Mouse (Mus musculus) E14TG2a.4 (cell line): ENCODE data around the gene Mapk8ip1.

ENCODE experiments used
- CTCF ChIP-seq: conservative IDR thresholded peaks from 2 replicates; pipeline ENCODE4 v1.5.1; 2014; ENCODE audit warnings: low read length
- NANOG ChIP-seq: IDR thresholded peaks from 2 replicates; pipeline ENCODE4 v1.6.1; 2014; ENCODE audit warnings: borderline replicate concordance, low read length, mixed read lengths

GRCm38 (mm10) chr2:92401091-92401561 is at the start of gene Mapk8ip1:
- no peak for TF ChIP-seq CTCF
- TF ChIP-seq NANOG: no peak
